Mouse (Mus musculus) stomach, postnatal 0 days (tissue): Measurements from ENCODE around the gene Qpctl.

Experiments used
- CTCF ChIP-seq: IDR thresholded peaks from 2 replicates; pipeline ENCODE4 v1.5.1; 2016; ENCODE audit warnings: antibody characterized with exemption, low read depth, mild to moderate bottlenecking, moderate library complexity
- EP300 ChIP-seq: optimal IDR thresholded peaks from 2 replicates; pipeline ENCODE3; 2016; ENCODE audit warnings: antibody characterized with exemption

DNA sequence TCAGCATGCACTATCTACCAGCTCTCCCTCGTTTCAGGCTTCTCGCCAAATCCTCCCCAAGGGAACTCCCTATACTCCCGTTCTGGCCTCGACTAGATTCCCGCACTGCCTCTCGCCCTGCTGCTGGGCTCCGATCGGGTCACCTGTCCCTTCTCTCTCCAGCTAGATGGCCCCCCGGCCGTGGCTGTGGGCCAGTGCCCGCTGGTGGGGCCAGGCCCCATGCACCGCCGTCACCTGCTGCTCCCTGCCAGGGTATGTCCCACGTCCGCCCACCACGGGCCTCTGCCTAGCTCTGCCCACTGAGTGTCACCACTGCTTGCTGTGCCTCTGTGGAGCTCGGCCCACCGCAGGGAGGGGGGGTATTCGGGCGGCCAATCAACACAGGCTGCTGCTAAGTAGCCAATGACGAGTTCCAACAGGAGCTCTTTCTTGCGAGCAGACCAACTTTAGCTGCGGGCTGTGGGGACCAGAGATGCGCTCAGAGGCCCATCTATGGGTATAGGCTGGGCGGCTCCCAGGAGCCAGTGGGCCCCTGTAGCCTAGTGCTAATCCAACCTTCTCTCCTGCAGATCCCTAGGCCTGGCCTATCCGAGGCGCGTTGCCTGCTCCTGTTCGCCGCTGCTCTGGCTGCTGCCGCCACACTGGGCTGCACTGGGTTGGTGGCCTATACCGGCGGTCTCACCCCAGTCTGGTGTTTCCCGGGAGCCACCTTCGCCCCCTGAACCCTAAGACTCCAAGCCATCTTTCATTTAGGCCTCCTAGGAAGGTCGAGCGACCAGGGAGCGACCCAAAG is 56.5 kb downstream of the Qpctl start:
- TF ChIP-seq CTCF (no peak), EP300 (no peak)
